Mouse (Mus musculus): ENCODE results near the gene Lexm.

The Lexm gene

DNA sequence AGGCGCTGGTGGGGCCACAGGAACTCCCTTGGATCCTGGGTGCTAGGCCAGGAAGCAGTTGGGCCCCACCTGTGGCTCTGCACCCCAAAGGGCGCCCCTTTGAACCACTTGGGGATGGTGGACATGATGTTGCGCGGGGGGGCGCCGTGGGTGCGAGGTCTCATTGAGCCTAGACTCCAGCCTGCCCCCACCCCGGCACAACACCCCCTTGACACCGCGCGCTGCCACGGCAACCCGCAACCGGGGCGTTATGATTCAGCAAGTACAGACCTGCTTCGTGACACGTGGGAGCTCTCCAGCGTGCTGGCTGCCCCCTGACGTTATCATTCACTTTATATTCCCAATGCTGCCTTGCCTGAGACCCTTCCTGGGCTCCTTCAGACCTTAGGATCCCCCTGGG, at the start of gene Lexm:
Gene Lexm, minus strand, starts transcription at position 186 of the 400 bp plus-strand sequence.
- DNase-seq = no peak

GRCm38 (mm10) chr4:106666546-106666945, 49.5 kb upstream of the Lexm start:
- DNase-seq = no peak

DNA sequence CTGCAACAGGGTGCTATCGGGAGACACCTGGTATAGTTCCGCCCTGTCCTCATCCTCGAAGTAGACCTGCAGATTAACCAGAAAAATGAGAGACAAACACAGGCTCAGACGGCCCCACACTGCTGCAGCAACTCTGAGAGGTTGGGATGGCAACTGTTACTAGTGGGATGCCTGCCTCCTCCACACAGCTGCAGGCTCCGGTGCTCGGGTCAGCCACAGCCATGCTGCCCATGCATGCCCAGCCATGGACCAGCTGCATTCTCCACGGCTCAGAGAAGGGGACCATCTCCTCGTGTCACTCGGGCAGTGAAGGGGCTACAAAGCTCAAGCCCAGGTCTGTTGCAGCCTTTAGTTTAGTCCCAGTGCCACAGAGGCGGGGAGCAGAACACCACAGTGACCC, 48.6 kb upstream of the Lexm start:
- DNase-seq = no peak

GRCm38 (mm10) chr4:106665269-106665668, 48.2 kb upstream of the Lexm start:
- DNase-seq = no peak

DNA sequence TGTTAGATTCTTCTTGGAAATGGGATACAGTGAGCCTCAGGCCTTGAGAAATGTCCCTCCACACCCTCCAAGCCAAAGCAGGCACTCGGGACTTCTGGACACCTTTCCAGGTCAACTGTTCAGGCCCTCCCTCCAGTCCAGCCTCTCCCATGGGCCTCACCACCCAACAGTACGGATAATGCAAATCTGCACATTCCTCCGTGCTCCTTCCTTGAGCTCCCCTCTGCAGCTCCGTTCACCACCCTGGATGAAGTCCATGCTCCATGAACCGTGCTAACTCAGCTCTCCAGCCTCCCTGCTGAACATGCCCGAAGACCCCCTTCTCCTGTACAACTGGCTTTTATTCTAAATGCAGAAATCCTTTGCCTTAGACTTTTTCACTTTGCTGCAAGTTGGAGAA, 47.7 kb upstream of the Lexm start:
- no peak for DNase-seq

DNA sequence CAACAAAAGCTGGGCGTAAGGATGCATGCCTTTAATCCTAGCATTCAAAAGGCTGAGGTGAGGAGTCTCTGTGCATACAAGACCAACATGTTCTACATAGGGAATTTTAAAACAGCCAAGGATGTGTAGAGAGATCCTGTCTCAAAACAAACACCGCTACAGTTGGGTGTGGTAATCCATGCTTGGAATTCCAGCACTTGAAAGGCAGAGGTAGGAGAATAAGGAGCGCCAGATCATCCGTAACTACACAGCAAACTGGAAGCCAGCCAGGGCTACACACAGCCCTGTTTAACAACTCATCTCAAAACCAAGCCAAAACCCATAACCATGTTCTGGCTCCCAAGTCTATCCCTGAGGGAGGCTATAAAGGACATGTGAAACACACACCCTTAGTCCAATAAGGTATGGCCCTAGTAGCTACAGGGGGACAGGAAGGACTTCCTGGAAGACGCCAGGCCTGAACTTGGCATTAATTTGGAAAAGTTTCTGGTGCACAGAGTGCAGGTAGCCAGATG, 47.0 kb upstream of the Lexm start:
- no peak for DNase-seq

GRCm38 (mm10) chr4:106655681-106656080, 38.6 kb upstream of the Lexm start:
- DNase-seq = no peak

GRCm38 (mm10) chr4:106653051-106653450, 36.0 kb upstream of the Lexm start:
- no peak for DNase-seq

DNA sequence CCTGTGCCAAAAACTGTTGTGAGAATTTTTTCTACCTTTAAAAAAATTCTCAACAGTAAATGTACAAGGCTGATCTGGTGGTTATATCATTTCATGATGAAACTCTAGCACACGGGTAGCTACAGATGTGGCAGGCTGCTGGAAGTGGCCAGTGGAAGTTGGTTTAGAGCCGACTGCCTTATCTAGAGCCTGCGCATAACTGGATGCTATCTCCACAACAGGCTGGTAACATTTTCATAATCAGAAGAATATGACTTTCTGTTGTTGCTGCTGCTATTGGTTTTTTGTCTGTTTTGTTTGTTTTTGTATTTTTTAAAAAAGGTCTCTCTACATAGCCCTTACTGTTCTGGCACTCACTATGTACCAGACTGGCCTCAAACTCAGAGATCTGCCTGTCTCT, 35.5 kb upstream of the Lexm start:
- no peak for DNase-seq

- peak; percentile 96 for DNase-seq
Observed at GRCm38 (mm10) chr4:106650833-106651527, 33.9 kb upstream of the Lexm start, which contains the start of gene Pars2. TSS of gene Pars2 (plus strand) at chr4:106651069.

GRCm38 (mm10) chr4:106647137-106647536, 30.1 kb upstream of the Lexm start:
- DNase-seq = no peak

DNA sequence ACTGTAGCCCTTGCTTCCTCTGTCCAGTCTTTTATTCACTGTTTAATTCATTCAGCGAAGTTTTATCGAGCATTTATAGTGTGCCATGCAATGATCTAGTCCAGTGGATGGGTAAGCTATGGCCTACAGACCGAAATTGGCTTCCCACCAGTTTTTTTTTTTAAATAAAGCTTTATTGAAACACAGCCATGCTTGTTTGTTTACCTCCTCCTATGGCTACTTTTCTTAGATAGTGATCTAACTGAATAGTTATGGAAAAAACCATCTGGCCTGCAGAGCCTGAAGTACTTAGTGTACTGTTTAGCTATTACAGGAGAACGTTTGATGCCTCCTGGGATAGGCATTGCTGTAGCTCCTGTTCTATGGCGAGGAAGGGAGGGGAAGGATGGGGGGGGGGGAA, 28.8 kb upstream of the Lexm start:
- DNase-seq = no peak

DNA sequence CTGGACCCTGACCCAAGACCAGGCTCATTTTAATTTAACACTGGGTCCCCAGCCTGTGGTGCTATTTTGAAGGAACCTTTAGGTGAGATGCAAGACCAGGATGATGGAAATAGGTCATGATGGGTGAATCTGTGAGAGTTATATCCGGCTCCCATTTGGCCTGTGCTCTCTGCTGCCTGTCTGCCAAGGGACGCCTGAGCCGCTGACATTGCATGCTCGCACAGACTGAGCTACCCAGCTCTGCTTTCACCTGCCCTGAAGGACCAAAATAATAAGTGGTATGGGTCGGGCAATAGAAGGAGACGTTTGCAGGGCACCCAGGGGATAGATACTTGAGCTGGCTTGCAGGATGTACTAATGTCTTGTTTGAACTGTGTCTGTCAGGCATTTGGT, 27.2 kb upstream of the Lexm start:
- no peak for DNase-seq

DNA sequence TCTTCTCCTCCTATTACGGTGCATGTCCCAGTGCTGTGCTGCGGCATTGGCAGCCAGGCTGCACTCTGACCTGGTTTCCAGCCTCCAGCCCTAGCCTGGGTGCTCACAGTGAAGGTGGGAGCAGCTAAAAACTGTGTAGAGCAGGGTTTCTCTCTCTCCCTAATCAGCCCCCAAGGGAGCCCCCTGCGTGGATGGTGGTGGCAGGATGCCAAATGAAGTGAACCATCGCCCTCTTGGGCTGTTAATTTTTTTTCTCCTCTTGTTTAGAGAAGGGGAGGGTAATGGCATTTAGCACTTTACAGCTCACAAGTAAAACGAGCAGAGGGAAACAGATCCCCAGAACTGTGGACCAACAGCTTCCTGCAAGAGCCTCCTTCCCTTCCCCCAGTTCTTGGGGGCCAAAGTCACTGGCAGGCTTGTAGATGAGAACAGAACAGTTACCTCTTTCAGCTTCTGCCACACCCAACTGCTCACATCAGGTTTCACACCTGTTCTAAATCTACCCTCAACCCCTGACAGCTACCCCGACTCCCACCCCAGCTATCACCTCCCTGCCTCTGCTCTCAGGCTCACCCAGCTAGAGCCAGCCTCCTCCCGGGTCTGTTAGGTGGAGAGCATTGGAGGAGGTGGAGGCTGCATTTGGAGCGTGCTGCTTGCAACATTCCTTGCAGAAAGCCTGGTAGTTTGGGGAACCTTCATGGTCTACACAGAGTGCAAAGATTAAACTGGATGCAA, 26.6 kb upstream of the Lexm start:
- DNase-seq = no peak

DNA sequence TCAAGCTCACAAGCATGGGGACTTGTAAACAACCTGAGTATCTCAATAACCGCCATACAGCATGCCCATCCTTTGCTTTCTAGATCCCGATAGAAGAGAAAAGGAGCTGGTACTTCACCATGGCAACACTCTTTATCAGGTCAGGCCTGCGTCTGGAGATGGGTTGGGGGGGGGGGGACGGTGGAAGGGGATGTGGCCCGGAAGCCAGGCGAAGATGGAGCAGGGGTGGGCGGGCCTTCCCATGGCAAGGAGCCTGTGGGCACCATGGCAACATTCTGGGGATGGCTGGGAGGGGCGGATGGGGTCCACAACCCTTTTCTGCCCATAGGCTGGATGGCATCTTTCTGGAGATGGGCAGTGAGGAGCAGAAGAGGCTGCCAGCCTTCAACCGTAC, 17.0 kb upstream of the Lexm start:
- DNase-seq = no peak

GRCm38 (mm10) chr4:106633281-106634085, 16.4 kb upstream of the Lexm start:
- no peak for DNase-seq

GRCm38 (mm10) chr4:106632313-106632712, 15.3 kb upstream of the Lexm start:
- no peak for DNase-seq

GRCm38 (mm10) chr4:106630333-106631220, 13.5 kb upstream of the Lexm start:
- DNase-seq = peak; percentile 71

- no peak for DNase-seq
Observed at GRCm38 (mm10) chr4:106629374-106629773, 12.3 kb upstream of the Lexm start.

GRCm38 (mm10) chr4:106628650-106629360, 11.8 kb upstream of the Lexm start:
- DNase-seq = peak; percentile 12

DNA sequence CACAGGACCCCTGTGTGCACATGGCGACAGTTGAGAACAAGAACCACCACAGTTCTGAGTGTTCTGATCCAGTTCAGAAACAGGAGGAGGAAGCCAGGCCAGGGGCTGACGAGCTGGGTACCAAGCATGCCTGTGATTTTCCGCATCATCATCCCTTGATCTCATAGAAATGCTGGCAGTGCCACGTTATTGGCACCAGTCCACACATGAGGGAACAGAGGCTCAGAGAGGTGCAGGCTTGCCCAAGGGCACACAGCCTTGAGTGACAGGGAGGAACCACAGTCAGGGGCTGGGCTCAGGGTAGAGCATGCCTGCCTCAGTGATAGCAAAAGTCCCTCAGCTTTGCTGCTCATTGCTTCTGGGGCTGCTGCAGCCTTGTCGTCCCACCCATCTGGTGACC, 10.8 kb upstream of the Lexm start:
- no peak for DNase-seq

DNA sequence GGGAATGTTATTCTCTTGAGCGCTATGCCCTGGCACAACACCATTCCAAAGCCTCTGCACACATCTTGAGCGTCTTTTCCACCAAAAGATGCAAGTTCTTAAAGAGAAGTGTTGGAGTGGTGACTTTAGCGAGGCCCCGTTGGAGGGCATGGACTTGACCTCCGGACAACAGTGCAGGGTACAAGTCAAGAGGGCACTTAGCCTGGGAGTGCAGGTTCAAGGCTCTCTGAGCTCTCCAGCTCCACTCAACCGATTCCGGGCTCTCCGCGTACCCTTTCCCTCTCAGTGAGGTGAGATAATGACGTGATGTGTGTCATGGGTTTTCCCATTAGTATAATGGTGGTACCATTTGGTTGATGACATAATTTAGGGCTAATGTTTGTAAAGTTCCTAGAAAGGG, 7.2 kb upstream of the Lexm start:
- peak; percentile 16 for DNase-seq

Data from lung, postnatal 14 days (tissue).